Mouse (Mus musculus) stomach, embryonic 15.5 days (tissue): ENCODE measurements at regions not wholly inside any gene's neighbourhood (a gene's known extent, or its start where the extent isn't known, plus 50 kb on each side); places are given as distances from the start of the nearest gene placed in this dataset.
A peak's percentile ranks its signal among the peaks of the same experiment; 100 is the strongest.

Experiments used
- ATAC-seq: fragments of 200-750 bp; cut with Nextera tagmentation; 2 replicates; pipeline ENCODE4 v1.8.0; 2017; ENCODE audit warnings: low read depth, moderate number of reproducible peaks, moderate TSS enrichment; ENCODE audit not compliant: insufficient read depth, low FRiP score
- H3K27ac ChIP-seq: fragments of 300-500 bp; sonication (generic); 2 replicates; pipeline ENCODE4 v1.5.1; 2015; ENCODE audit warnings: mild to moderate bottlenecking, inconsistent platforms
- H3K27me3 ChIP-seq: fragments of 300-500 bp; sonication (generic); replicated peaks from 2 replicates; pipeline ENCODE4 v1.6.1; 2015; ENCODE audit warnings: inconsistent platforms
- H3K36me3 ChIP-seq: fragments of 300-500 bp; sonication (generic); 2 replicates; pipeline ENCODE4 v1.6.1; 2015; ENCODE audit warnings: inconsistent platforms
- H3K4me1 ChIP-seq: fragments of 300-500 bp; sonication (generic); 2 replicates; pipeline ENCODE4 v1.6.1; 2015; ENCODE audit warnings: inconsistent platforms
- H3K4me2 ChIP-seq: fragments of 300-500 bp; sonication (generic); 2 replicates; pipeline ENCODE4 v1.6.1; 2015; ENCODE audit warnings: mild to moderate bottlenecking, inconsistent platforms
- H3K4me3 ChIP-seq: fragments of 300-500 bp; sonication (generic); replicated peaks from 2 replicates; pipeline ENCODE4 v1.5.1; 2015; ENCODE audit warnings: inconsistent platforms
- H3K9ac ChIP-seq: fragments of 300-500 bp; sonication (generic); 2 replicates; pipeline ENCODE4 v1.6.1; 2015; ENCODE audit warnings: inconsistent platforms
- H3K9me3 ChIP-seq: fragments of 300-500 bp; sonication (generic); 2 replicates; pipeline ENCODE4 v1.6.1; 2016; ENCODE audit warnings: inconsistent platforms
- WGBS: fragments of 180-500 bp; shearing (Covaris S2); methylation state at CpG from one replicate; pipeline ENCODE4 v1.1.7; 2015; 5-methylcytosine and 5-hydroxymethylcytosine counted together

- Histone ChIP-seq H3K4me2 (no peak overlapping the region), H3K27ac (no peak overlapping the region), H3K9me3 (no peaks in the 10 kb centered on the region), H3K4me3 (no peak overlapping the region), H3K36me3 (no peaks in the 10 kb centered on the region), H3K9ac (no peak overlapping the region), H3K4me1 (no peaks in the 10 kb centered on the region), H3K27me3 (no peaks in the 10 kb centered on the region)
- WGBS, result 71% methylated on average over 9 of the region's 9 CpGs
- no peak for ATAC-seq
These were observed 221.7 kb downstream of the Ndfip2 start for GRCm38 (mm10) chr14:105480048-105480447.

- Histone ChIP-seq H3K27me3 (no peaks in the 10 kb centered on the region), H3K4me3 (no peak overlapping the region), H3K9me3 (no peaks in the 10 kb centered on the region), H3K4me2 (no peak overlapping the region), H3K4me1 (no peaks in the 10 kb centered on the region), H3K27ac (no peak overlapping the region), H3K36me3 (no peaks in the 10 kb centered on the region), H3K9ac (no peak overlapping the region)
- ATAC-seq, result no peak
These were observed 216.7 kb downstream of the Ndfip2 start for GRCm38 (mm10) chr14:105474991-105475553.

- no peak overlapping the region for H3K4me3 ChIP-seq
- H3K4me2 ChIP-seq, result no peak overlapping the region
- H3K9me3 ChIP-seq, result no peaks in the 10 kb centered on the region
- 73% methylated on average over 3 of the region's 3 CpGs for WGBS
- ATAC-seq, result no peak
- no peaks in the 10 kb centered on the region for H3K4me1 ChIP-seq
- H3K27me3 ChIP-seq, result no peaks in the 10 kb centered on the region
- no peak overlapping the region for H3K9ac ChIP-seq
- no peak overlapping the region for H3K27ac ChIP-seq
- no peaks in the 10 kb centered on the region for H3K36me3 ChIP-seq
These were observed 190.6 kb downstream of the Ndfip2 start for GRCm38 (mm10) chr14:105448919-105449458.

- no peak for ATAC-seq
- Histone ChIP-seq H3K4me2 (no peak overlapping the region), H3K9ac (no peak overlapping the region), H3K27ac (no peak overlapping the region), H3K9me3 (no peaks in the 10 kb centered on the region), H3K36me3 (no peaks in the 10 kb centered on the region), H3K4me1 (no peaks in the 10 kb centered on the region), H3K4me3 (no peak overlapping the region), H3K27me3 (no peaks in the 10 kb centered on the region)
- WGBS, result 78% methylated on average over 5 of the region's 5 CpGs
These were observed 188.7 kb downstream of the Ndfip2 start for GRCm38 (mm10) chr14:105447088-105447487.

GRCm38 (mm10) chr14:105435343-105435742 lies 177.0 kb downstream of the Ndfip2 start:
- H3K27ac ChIP-seq, result no peak overlapping the region
- H3K4me3 ChIP-seq, result no peak overlapping the region
- ATAC-seq, result no peak
- H3K9ac ChIP-seq, result no peak overlapping the region
- WGBS, result 79% methylated on average over 6 of the region's 6 CpGs
- H3K36me3 ChIP-seq, result no peaks in the 10 kb centered on the region
- H3K4me1 ChIP-seq, result no peaks in the 10 kb centered on the region
- H3K27me3 ChIP-seq, result no peaks in the 10 kb centered on the region
- H3K9me3 ChIP-seq, result no peaks in the 10 kb centered on the region
- H3K4me2 ChIP-seq, result no peak overlapping the region

- Histone ChIP-seq H3K9me3 (no peaks in the 10 kb centered on the region), H3K4me1 (no peaks in the 10 kb centered on the region), H3K27me3 (no peaks in the 10 kb centered on the region), H3K4me3 (no peak overlapping the region), H3K9ac (no peak overlapping the region), H3K4me2 (no peak overlapping the region), H3K27ac (no peak overlapping the region), H3K36me3 (no peaks in the 10 kb centered on the region)
- ATAC-seq, result no peak
- 86% methylated on average over 2 of the region's 2 CpGs for WGBS
These were observed 175.1 kb downstream of the Ndfip2 start for GRCm38 (mm10) chr14:105433456-105433855.

- H3K27me3 ChIP-seq, result no peaks in the 10 kb centered on the region
- no peak overlapping the region for H3K27ac ChIP-seq
- ATAC-seq, result no peak
- no peaks in the 10 kb centered on the region for H3K9me3 ChIP-seq
- H3K4me3 ChIP-seq, result no peak overlapping the region
- no peaks in the 10 kb centered on the region for H3K36me3 ChIP-seq
- H3K4me1 ChIP-seq, result no peaks in the 10 kb centered on the region
- no peak overlapping the region for H3K9ac ChIP-seq
- 16% methylated on average over 4 of the region's 4 CpGs for WGBS
- H3K4me2 ChIP-seq, result no peak overlapping the region
These were observed 174.3 kb downstream of the Ndfip2 start for GRCm38 (mm10) chr14:105432670-105433069.

- WGBS, result 90% methylated on average over 4 of the region's 4 CpGs
- H3K9me3 ChIP-seq, result no peaks in the 10 kb centered on the region
- no peaks in the 10 kb centered on the region for H3K27me3 ChIP-seq
- H3K36me3 ChIP-seq, result no peaks in the 10 kb centered on the region
- no peak overlapping the region for H3K4me2 ChIP-seq
- no peak overlapping the region for H3K4me3 ChIP-seq
- no peaks in the 10 kb centered on the region for H3K4me1 ChIP-seq
- H3K27ac ChIP-seq, result no peak overlapping the region
- no peak overlapping the region for H3K9ac ChIP-seq
- no peak for ATAC-seq
These were observed 173.2 kb downstream of the Ndfip2 start for GRCm38 (mm10) chr14:105431584-105431983.

GRCm38 (mm10) chr14:105429664-105430257 lies 171.4 kb downstream of the Ndfip2 start:
- Histone ChIP-seq H3K9me3 (no peaks in the 10 kb centered on the region), H3K27ac (no peak overlapping the region), H3K27me3 (no peaks in the 10 kb centered on the region), H3K4me1 (no peaks in the 10 kb centered on the region), H3K9ac (no peak overlapping the region), H3K4me3 (no peak overlapping the region), H3K4me2 (no peak overlapping the region), H3K36me3 (no peaks in the 10 kb centered on the region)
- WGBS, result 73% methylated on average over 5 of the region's 5 CpGs
- ATAC-seq, result no peak

GRCm38 (mm10) chr14:105427474-105427901 lies 169.1 kb downstream of the Ndfip2 start:
- no peak overlapping the region for H3K9ac ChIP-seq
- H3K27me3 ChIP-seq, result no peaks in the 10 kb centered on the region
- peak; percentile 89 for ATAC-seq
- no peaks in the 10 kb centered on the region for H3K36me3 ChIP-seq
- peak overlapping the region; percentile 66 for H3K27ac ChIP-seq
- peak overlapping the region; percentile 40 for H3K4me2 ChIP-seq
- 34% methylated on average over 17 of the region's 17 CpGs for WGBS
- no peaks in the 10 kb centered on the region for H3K9me3 ChIP-seq
- H3K4me3 ChIP-seq, result 0 out of 2 replicates have a peak overlapping the region, but pooled peaks have one; percentile 7
- no peaks in the 10 kb centered on the region for H3K4me1 ChIP-seq

GRCm38 (mm10) chr14:105426597-105427334 lies 168.4 kb downstream of the Ndfip2 start:
- no peaks in the 10 kb centered on the region for H3K36me3 ChIP-seq
- WGBS, result 60% methylated on average over 19 of the region's 19 CpGs
- no peak overlapping the region for H3K9ac ChIP-seq
- H3K4me1 ChIP-seq, result no peaks in the 10 kb centered on the region
- no peaks in the 10 kb centered on the region for H3K27me3 ChIP-seq
- no peaks in the 10 kb centered on the region for H3K9me3 ChIP-seq
- peak overlapping the region; percentile 40; the same call in 1 of the 2 replicates for H3K4me2 ChIP-seq
- ATAC-seq, result no peak
- no peak overlapping the region for H3K4me3 ChIP-seq
- no peak overlapping the region for H3K27ac ChIP-seq

- H3K4me3 ChIP-seq, result no peak overlapping the region
- no peak overlapping the region for H3K27ac ChIP-seq
- H3K27me3 ChIP-seq, result no peaks in the 10 kb centered on the region
- ATAC-seq, result no peak
- no peaks in the 10 kb centered on the region for H3K36me3 ChIP-seq
- no peaks in the 10 kb centered on the region for H3K4me1 ChIP-seq
- 34% methylated on average over 4 of the region's 4 CpGs for WGBS
- H3K9me3 ChIP-seq, result no peaks in the 10 kb centered on the region
- H3K4me2 ChIP-seq, result no peak overlapping the region
- no peak overlapping the region for H3K9ac ChIP-seq
These were observed 159.6 kb downstream of the Ndfip2 start for GRCm38 (mm10) chr14:105417967-105418366.
